Mouse (Mus musculus) G1E (cell line): Measurements from ENCODE around the gene Brd3. TPM values are rescaled to one million over a fixed set of nuclear protein-coding genes. Genes with fewer than 3 reads are reported as not detected.

Experiments used
- ATAC-seq: 2 replicates; pipeline ENCODE4 v1.8.0; 2016; ENCODE audit warnings: mild to moderate bottlenecking; ENCODE audit not compliant: insufficient number of reproducible peaks, poor library complexity, low FRiP score, severe bottlenecking; ENCODE audit errors: extremely low read depth
- DNase-seq: peaks from one replicate; pipeline ENCODE4 v3.0.0; 2012; ENCODE audit warnings: low spot score
- H3K27me3 ChIP-seq: 2 replicates; pipeline ENCODE4 v1.6.1; 2012; ENCODE audit warnings: mild to moderate bottlenecking, low read length, inconsistent platforms; ENCODE audit not compliant: insufficient read depth
- H3K36me3 ChIP-seq: replicated peaks from 2 replicates; pipeline ENCODE3; 2012; ENCODE audit warnings: mild to moderate bottlenecking, inconsistent platforms
- H3K4me1 ChIP-seq: 2 replicates; pipeline ENCODE4 v1.6.1; 2012; ENCODE audit warnings: low read depth, low read length, inconsistent platforms, mixed read lengths; ENCODE audit not compliant: insufficient read depth
- H3K4me3 ChIP-seq: 2 replicates; pipeline ENCODE4 v1.5.1; 2012; ENCODE audit warnings: low read depth, mild to moderate bottlenecking, inconsistent platforms, low read length, moderate library complexity, mixed read lengths
- H3K9me3 ChIP-seq: replicated peaks from 2 replicates; pipeline ENCODE4 v1.6.1; 2012; ENCODE audit warnings: inconsistent platforms
- CTCF ChIP-seq: IDR thresholded peaks from 2 replicates; pipeline ENCODE4 v1.5.1; 2012; ENCODE audit warnings: low read depth, low read length, inconsistent platforms, mixed read lengths
- GATA1 ChIP-seq: IDR thresholded peaks from 2 replicates; pipeline ENCODE4 v1.6.1; 2012; ENCODE audit warnings: borderline replicate concordance, low read length, inconsistent platforms, mixed read lengths
- GATA2 ChIP-seq: IDR thresholded peaks from 2 replicates; pipeline ENCODE4 v1.6.1; 2012; ENCODE audit warnings: low read depth, low read length, inconsistent platforms, borderline replicate concordance
- POLR2AphosphoS5 ChIP-seq: IDR thresholded peaks from 2 replicates; pipeline ENCODE4 v1.6.1; 2012; ENCODE audit warnings: low read depth, low read length, inconsistent platforms; ENCODE audit not compliant: insufficient replicate concordance
- TAL1 ChIP-seq: conservative IDR thresholded peaks from 2 replicates; pipeline ENCODE4 v1.6.1; 2012; ENCODE audit warnings: low read depth, low read length, inconsistent platforms, mixed read lengths
- polyA plus RNA-seq: library from polyadenylated mRNA; stranded (reverse); fragments of >175 nt; gene quantifications from 2 replicates; pipeline ENCODE4 v1.2.3, GENCODE M21; 2012
- total RNA-seq, 2 experiments: library from RNA; stranded (forward) in 1 of 2; stranded (reverse) in 1 of 2; fragments of 200-1000 nt in 1 of 2; fragments of >200 nt in 1 of 2; fragmentation: Nextera tagmentation in 1 of 2; gene quantifications; 2 replicates each; pipeline ENCODE4 v1.2.3; 2014 to 2017

The Brd3 gene
- total and polyA plus RNA-seq, 3 experiments = 17.5 to 124 (median 75.2) TPM

DNA sequence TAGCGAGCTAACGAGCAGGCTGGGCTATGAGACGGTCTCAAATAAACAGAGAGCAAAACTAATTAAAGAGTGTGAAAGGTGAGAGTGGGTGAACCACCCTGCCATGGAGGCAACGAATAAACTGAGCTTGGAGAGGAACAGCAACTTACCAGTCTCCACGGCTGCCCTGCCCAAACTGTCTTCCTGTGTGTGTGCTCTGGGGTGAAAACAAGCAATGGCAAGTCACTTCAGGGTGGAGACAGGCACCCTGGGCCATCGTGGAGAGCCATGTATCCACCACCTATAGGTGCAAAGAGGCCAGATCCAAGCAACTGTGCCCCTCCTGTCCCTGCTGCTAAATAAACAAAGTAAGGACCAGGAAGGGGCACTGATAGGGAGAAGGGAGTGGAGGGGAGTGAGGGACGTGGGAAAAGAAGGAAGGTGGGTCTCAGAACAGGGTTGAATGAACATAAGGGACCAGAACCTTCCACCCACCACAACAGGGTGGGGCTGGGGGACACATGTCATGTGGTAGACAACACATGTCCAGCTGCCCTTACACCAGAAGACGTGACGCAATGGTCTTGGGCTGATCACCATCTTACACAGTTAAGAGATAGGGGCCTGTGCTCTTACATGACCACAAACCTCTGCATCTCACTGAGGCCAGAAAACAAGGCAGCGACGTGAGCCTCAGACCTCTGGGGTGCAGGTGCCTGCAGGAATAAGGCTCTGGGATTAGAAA, 92.2 kb downstream of the Brd3 start:
- Histone ChIP-seq H3K27me3 (peaks cover 23% of the 10 kb centered on the region), H3K4me1 (peaks cover 29% of the 10 kb centered on the region), H3K9me3 (no peaks in the 10 kb centered on the region), H3K4me3 (no peak overlapping the region), H3K36me3 (no peaks in the 10 kb centered on the region)
- DNase-seq = no peak
- TF ChIP-seq TAL1 (no peak), CTCF (no peak), GATA2 (no peak), GATA1 (no peak), POLR2AphosphoS5 (no peak)
- no peak for ATAC-seq

DNA sequence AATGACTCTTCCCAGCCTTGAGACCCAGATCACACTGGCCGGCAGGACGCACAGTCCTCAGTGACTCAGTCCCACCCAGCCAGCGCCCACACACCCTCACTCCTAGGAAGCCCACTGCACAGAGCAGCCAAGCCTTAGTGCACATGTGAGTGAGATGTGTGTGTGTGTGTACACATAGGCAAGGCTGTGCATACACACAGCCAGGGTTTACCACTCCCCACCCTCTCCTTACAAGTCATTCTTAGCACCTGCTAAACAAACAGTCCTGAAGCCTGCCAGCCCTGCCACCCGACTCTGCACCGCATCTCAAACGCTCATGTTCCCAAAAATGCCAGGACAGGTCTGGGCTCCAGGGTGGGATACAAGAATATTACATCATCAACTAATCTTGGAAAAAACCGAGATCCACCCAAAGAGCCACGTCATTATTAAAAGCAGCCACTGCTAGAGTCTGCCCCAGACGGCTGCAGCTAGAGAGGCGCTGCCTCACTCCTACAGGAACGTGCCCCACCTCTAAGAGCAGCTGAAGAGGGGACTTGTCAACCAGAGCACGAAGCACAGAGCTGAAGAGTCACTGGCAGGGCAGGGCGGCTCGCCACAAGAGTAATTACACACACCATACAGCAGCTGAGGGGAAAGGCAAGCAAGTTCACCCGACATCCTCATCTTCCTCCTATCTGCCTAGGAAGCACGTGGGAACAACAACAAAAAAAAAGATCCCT, 93.4 kb downstream of the Brd3 start:
- Histone ChIP-seq H3K36me3 (no peaks in the 10 kb centered on the region), H3K4me3 (no peak overlapping the region), H3K9me3 (no peaks in the 10 kb centered on the region), H3K27me3 (peaks cover 25% of the 10 kb centered on the region), H3K4me1 (peaks cover 29% of the 10 kb centered on the region)
- ATAC-seq (no peak), DNase-seq (no peak)
- no peak for TF ChIP-seq GATA1
- TF ChIP-seq POLR2AphosphoS5 = no peak
- TF ChIP-seq CTCF = no peak
- no peak for TF ChIP-seq TAL1
- TF ChIP-seq GATA2 = no peak

DNA sequence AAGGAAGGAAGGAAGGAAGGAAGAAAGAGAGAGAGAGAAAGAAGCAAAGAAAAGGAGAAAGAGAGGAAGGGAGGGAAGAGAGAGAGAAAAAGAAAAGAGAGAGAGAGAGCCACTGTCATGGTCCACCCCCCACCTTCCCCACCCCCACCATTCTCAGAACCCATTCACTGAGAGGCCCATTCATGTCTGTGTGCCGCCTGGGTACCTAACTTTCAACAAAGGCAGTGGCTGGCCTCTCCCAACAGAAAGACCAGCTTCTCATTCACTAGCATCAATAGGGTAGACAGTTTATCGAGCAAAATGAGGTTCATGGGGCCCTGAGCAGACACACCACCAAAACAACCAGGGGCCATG, 93.9 kb downstream of the Brd3 start:
- H3K27me3 ChIP-seq = peaks cover 24% of the 10 kb centered on the region
- ATAC-seq (no peak), DNase-seq (no peak)
- peaks cover 29% of the 10 kb centered on the region for H3K4me1 ChIP-seq
- no peak overlapping the region for H3K4me3 ChIP-seq
- no peaks in the 10 kb centered on the region for H3K36me3 ChIP-seq
- TF ChIP-seq CTCF = no peak
- no peaks in the 10 kb centered on the region for H3K9me3 ChIP-seq

DNA sequence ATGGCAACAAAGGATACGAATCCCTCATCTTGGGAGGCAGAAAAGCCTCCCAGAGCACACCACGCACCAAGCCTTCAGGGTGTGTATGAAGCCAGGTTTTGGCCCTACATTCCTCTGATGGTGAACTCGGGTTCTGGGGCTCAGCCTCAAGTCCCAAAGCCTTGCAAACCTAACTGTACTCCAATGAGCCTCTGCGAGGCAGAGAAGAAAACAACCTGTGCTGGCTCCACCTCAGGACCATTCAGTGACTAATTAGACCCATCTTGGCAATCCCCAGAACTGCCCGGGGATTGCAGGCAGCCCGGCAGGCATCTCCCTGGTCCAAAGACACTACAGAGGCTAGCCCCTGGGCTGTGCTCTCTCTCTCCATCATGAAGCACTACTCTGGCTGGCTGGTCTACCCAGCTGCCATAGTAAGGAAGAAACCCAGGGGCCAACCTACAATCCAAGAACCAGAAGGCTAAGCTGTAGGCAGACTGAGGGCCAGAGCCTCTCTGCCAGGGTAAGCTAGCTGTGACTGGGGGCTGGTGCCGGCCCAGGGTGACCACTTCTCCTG, 95.1 kb downstream of the Brd3 start:
- H3K36me3 ChIP-seq = no peaks in the 10 kb centered on the region
- H3K27me3 ChIP-seq = peaks cover 15% of the 10 kb centered on the region; the same call in 1 of the 2 replicates
- no peak overlapping the region for H3K4me3 ChIP-seq
- ATAC-seq (no peak), DNase-seq (no peak)
- peaks cover 21% of the 10 kb centered on the region for H3K4me1 ChIP-seq
- no peak for TF ChIP-seq GATA1
- no peak for TF ChIP-seq CTCF
- TF ChIP-seq GATA2 = no peak
- TF ChIP-seq POLR2AphosphoS5 = no peak
- no peak for TF ChIP-seq TAL1
- no peaks in the 10 kb centered on the region for H3K9me3 ChIP-seq

DNA sequence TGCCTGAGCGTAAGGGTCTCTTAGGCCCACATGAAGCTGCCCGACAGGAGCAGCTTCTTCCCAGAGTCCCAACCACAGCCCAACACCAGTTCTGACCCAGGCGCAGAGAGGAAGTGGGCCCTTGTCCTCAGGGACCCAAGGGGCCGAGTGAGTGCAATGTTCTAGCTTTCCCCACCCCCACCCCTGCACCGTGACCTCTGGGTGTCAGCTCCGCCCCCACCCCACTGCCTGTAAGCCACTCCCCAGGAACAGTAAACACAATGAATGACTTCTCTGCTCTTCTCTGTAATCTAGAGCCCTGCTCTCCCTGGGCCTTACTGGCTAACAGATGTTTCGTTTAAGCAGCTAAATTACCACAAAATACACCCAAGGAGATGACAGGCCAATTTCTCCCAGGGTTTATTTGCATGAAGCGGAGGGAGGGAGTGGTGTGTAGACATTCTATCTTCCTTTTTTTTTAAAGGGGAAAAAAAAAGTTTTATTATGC, 95.7 kb downstream of the Brd3 start:
- peak; percentile 39 for DNase-seq
- H3K4me3 ChIP-seq = peak overlapping the region; percentile 33; the same call in 1 of the 2 replicates
- H3K9me3 ChIP-seq = no peaks in the 10 kb centered on the region

DNA sequence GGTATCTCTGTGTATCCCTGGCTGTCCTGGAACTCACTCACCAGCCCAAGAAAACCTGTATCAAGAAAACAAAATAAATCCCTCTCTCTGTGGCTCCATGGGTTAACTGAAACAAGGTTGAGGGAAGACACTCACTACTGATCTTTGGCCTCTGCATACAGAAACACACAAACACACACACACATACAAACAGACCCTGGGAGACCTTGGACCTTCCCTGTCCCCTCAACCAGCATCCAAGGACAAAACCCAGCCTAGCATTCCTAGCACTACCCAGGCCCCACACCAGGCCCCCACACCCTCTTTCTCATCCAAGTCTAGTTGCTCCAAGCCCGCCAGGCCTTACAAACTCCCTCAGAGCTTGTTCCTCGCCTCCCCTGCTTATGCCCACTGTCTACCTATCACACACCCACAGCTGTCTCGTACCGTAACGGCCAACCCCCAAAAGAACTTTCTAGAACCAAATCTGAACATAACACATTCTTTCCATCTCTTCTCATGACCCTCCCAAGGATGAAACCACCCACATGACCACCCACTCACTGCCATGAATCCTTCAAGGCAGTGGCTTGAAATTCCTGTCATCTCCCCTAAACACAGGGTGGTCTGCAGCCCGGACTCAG, 96.8 kb downstream of the Brd3 start:
- Histone ChIP-seq H3K36me3 (no peaks in the 10 kb centered on the region), H3K27me3 (peaks cover 12% of the 10 kb centered on the region; the same call in 1 of the 2 replicates), H3K4me3 (no peak overlapping the region), H3K9me3 (no peaks in the 10 kb centered on the region), H3K4me1 (peaks cover 21% of the 10 kb centered on the region)
- ATAC-seq = no peak
- DNase-seq = no peak
- TF ChIP-seq TAL1 (no peak), CTCF (no peak), GATA2 (no peak), GATA1 (no peak), POLR2AphosphoS5 (no peak)

More for the DNA sequence above, 95.7 kb downstream of the Brd3 start:
- Histone ChIP-seq H3K27me3 (peaks cover 15% of the 10 kb centered on the region; the same call in 1 of the 2 replicates), H3K4me1 (peaks cover 21% of the 10 kb centered on the region), H3K36me3 (no peaks in the 10 kb centered on the region)
- peak; percentile 73 for ATAC-seq
- no peak for TF ChIP-seq GATA2
- no peak for TF ChIP-seq GATA1
- TF ChIP-seq TAL1 = no peak
- TF ChIP-seq POLR2AphosphoS5 = no peak
- no peak for TF ChIP-seq CTCF
